Mouse (Mus musculus): ENCODE data around the gene Gm17662. TPM values are rescaled to one million over a fixed set of nuclear protein-coding genes. Genes with fewer than 3 reads are reported as not detected.

The Gm17662 gene
- polyA plus RNA-seq, 1 experiment from 2014 or later, result not detected

- no peaks in the 10 kb centered on the region for H3K36me3 ChIP-seq (ENCODE audit: control insufficient read depth, insufficient read depth, low read length)
- WGBS, result 89% methylated on average over 6 of the region's 6 CpGs
- no peak overlapping the region for H3K4me2 ChIP-seq (ENCODE audit: low read depth, low read length)
- H3K4me3 ChIP-seq (ENCODE audit: low read length), result no peak overlapping the region
- no peak overlapping the region for H3K27ac ChIP-seq (ENCODE audit: low read length)
- no peaks in the 10 kb centered on the region for H3K9me3 ChIP-seq (ENCODE audit: control insufficient read depth, low read length)
- H3K9ac ChIP-seq (ENCODE audit: low read depth, low read length), result no peak overlapping the region
- no peaks in the 10 kb centered on the region for H3K4me1 ChIP-seq (ENCODE audit: control insufficient read depth, insufficient read depth, low read length)
- no peak for ATAC-seq
- no peaks in the 10 kb centered on the region for H3K27me3 ChIP-seq (replicated peaks; ENCODE audit: control insufficient read depth, insufficient read depth, low read length)
Measured at GRCm38 (mm10) chr4:104905049-104905448, 47.9 kb downstream of the Gm17662 start.

Other genes with a start within 250 kb of the Gm17662 start
- 0.69 and 1.1 TPM in 2 replicates for gene C8b, start 91.0 kb upstream of the Gm17662 start, polyA plus RNA-seq (2015; fragmentation: Nextera tagmentation; extraction: Ambion mirVana)
- 0.07 and 0.31 TPM in 2 replicates for gene C8a, start 19.1 kb downstream of the Gm17662 start, polyA plus RNA-seq (2015; fragmentation: Nextera tagmentation; extraction: Ambion mirVana)
- 0.20 and 0.22 TPM in 2 replicates for gene Fyb2, start 56.1 kb downstream of the Gm17662 start, polyA plus RNA-seq (2015; fragmentation: Nextera tagmentation; extraction: Ambion mirVana)